Mouse (Mus musculus): ENCODE data around the gene Upk3bl. TPM values are rescaled to one million over a fixed set of nuclear protein-coding genes. Genes with fewer than 3 reads are reported as not detected.
A peak's percentile ranks its signal among the peaks of the same experiment; 100 is the strongest.
"Not testable (repeated sequence)": the region's sequence is repeated elsewhere in the genome, so short reads cannot be mapped to it uniquely, and the experiment has no call there.

Gene Upk3bl
- polyA plus RNA-seq, 1 experiment from 2014 or later: 28.1 TPM

DNA sequence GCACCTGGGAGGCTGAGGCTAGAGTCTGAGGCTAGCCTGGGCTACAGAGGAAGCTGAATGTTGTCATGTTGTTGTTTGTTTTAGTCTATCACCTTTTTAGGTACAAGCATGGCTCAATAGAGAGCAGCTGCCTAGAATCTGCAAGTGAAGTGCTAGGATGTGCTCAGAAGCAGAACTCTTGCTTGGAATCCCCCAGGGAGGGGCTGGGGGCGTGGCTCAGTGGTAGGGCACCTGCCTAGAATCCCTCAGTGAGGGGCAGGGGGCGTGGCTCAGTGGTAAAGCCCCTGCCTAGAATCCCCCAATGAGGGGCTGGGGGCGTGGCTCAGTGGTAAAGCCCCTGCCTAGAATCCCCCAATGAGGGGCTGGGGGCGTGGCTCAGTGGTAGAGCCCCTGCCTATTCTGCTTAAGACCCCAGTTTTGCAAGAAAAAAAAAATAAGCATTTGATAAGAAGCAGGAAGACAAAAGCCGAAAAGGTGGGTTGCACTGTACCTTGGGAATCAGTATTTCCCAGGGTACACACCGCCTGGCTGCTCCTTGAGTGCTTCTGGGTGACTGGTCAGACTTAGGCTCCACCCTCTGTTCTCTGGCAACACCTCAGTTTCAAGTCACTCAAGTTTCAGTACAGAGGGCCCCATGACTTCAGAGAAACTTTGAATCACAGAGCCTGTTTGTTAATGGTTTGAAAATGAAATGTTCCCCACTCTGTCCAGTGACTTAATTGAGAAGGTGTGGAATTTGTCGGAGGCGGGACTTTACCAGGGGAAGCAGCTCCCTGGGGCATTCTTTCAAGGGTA, 1.2 kb upstream of the Upk3bl start:
- ATAC-seq (ENCODE audit: low read depth) (no peak), DNase-seq (ENCODE audit: low spot score) (peak; percentile 19)
- Histone ChIP-seq H3K27me3 (replicated peaks; ENCODE audit: control insufficient read depth, insufficient read depth, low read length) (no peaks in the 10 kb centered on the region), H3K4me1 (ENCODE audit: control insufficient read depth, insufficient read depth, low read length) (peaks cover 9% of the 10 kb centered on the region), H3K9me3 (ENCODE audit: control insufficient read depth, low read length) (no peaks in the 10 kb centered on the region), H3K4me3 (ENCODE audit: low read depth, low read length) (no peak overlapping the region), H3K36me3 (ENCODE audit: control insufficient read depth, insufficient read depth, low read length) (no peaks in the 10 kb centered on the region), H3K27ac (replicated peaks; ENCODE audit: low read depth, low read length) (no peak overlapping the region), H3K9ac (ENCODE audit: low read depth, low read length) (no peak overlapping the region), H3K4me2 (ENCODE audit: low read depth, low read length) (no peak overlapping the region)
- 72% methylated on average over 8 of the region's 8 CpGs for WGBS

DNA sequence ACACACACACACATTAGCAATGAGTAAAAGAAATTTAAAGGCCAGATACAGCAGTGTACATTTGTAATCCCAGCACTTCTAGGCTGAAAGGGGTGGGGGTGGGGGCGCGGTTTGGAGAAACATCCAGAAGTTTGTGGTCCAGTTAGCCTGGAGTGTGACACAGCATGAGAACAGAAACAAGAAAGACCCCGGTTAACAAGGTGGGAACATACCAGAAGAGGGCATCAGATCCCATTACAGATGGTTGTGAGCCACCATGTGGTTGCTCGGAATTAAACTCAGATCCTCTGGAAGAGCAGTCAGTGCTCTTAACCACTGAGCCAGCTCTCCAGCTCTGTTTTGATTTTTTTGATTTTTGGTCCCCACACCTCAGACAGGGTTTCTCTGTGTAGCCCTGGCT, 1.8 kb downstream of the Upk3bl start:
- 41% methylated on average over 4 of the region's 4 CpGs for WGBS
- Histone ChIP-seq H3K27me3 (replicated peaks; ENCODE audit: control insufficient read depth, insufficient read depth, low read length) (no peaks in the 10 kb centered on the region), H3K9ac (ENCODE audit: low read depth, low read length) (no peak overlapping the region), H3K4me3 (ENCODE audit: low read depth, low read length) (no peak overlapping the region), H3K4me1 (ENCODE audit: control insufficient read depth, insufficient read depth, low read length) (peaks cover 9% of the 10 kb centered on the region), H3K9me3 (ENCODE audit: control insufficient read depth, low read length) (no peaks in the 10 kb centered on the region), H3K36me3 (ENCODE audit: control insufficient read depth, insufficient read depth, low read length) (no peaks in the 10 kb centered on the region), H3K27ac (replicated peaks; ENCODE audit: low read depth, low read length) (no peak overlapping the region), H3K4me2 (ENCODE audit: low read depth, low read length) (no peak overlapping the region)
- DNase-seq (ENCODE audit: low spot score): no peak
- no peak for ATAC-seq (ENCODE audit: low read depth)

DNA sequence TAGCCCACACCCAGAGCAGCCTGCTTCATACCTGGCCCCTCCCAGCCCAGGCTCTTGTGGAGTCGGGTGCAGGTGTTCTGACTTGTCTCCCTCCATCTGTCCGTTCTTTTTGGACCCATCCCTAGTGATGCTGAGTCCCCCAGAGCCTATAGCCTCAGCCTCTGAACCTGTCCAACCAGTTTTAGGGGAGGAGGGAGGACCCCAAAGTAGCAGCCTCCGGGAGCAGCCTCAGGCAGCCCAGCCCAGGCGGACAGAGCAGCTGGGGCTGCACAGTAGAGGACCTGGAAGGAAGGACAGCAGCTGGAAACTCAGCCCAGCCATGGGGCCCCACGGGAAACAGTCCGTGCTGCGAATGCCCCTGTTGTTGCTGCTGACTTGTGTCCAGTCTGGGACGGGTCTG, 2.8 kb downstream of the Upk3bl start:
- Histone ChIP-seq H3K9ac (ENCODE audit: low read depth, low read length) (no peak overlapping the region), H3K4me3 (ENCODE audit: low read depth, low read length) (no peak overlapping the region), H3K36me3 (ENCODE audit: control insufficient read depth, insufficient read depth, low read length) (no peaks in the 10 kb centered on the region), H3K27me3 (replicated peaks; ENCODE audit: control insufficient read depth, insufficient read depth, low read length) (no peaks in the 10 kb centered on the region), H3K4me2 (ENCODE audit: low read depth, low read length) (0 out of 2 replicates have a peak overlapping the region, but pooled peaks have one; percentile 8), H3K9me3 (ENCODE audit: control insufficient read depth, low read length) (no peaks in the 10 kb centered on the region), H3K4me1 (ENCODE audit: control insufficient read depth, insufficient read depth, low read length) (peaks cover under 1% of the 10 kb centered on the region; the same call in 1 of the 2 replicates), H3K27ac (replicated peaks; ENCODE audit: low read depth, low read length) (no peak overlapping the region)
- WGBS: 16% methylated on average over 8 of the region's 8 CpGs
- ATAC-seq (ENCODE audit: low read depth) (peak; percentile 83), DNase-seq (ENCODE audit: low spot score) (peak; percentile 48)

DNA sequence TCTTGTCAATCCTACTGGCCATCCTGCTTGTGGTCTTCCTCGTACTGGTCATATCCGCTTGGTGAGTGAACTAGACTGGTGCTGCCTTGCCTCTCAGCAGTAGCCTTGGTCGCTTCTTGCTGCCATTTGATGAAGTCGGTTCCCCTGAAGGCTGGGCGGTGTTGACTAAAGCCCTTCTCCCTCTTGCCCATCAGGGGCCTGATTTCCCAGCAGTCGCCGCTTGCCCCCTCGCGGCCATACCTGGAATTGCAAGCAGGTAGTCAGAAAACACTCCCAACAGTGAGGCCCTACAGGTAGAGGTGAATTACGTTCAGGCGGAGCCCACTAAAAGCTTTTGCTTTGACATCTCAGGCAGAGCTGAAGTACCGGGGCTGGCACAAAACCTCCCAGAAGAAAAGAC, 7.3 kb downstream of the Upk3bl start:
- no peaks in the 10 kb centered on the region for H3K27me3 ChIP-seq (replicated peaks; ENCODE audit: control insufficient read depth, insufficient read depth, low read length)
- H3K9me3 ChIP-seq (ENCODE audit: control insufficient read depth, low read length): no peaks in the 10 kb centered on the region
- H3K27ac ChIP-seq (replicated peaks; ENCODE audit: low read depth, low read length): no peak overlapping the region
- H3K4me1 ChIP-seq (ENCODE audit: control insufficient read depth, insufficient read depth, low read length): no peaks in the 10 kb centered on the region
- no peak overlapping the region for H3K4me3 ChIP-seq (ENCODE audit: low read depth, low read length)
- WGBS: 11% methylated on average over 12 of the region's 12 CpGs
- peak; percentile 67 for DNase-seq (ENCODE audit: low spot score)
- H3K4me2 ChIP-seq (ENCODE audit: low read depth, low read length): no peak overlapping the region
- H3K9ac ChIP-seq (ENCODE audit: low read depth, low read length): no peak overlapping the region
- no peaks in the 10 kb centered on the region for H3K36me3 ChIP-seq (ENCODE audit: control insufficient read depth, insufficient read depth, low read length)
- ATAC-seq (ENCODE audit: low read depth): peak; percentile 38; the same call in 1 of the 2 replicates

DNA sequence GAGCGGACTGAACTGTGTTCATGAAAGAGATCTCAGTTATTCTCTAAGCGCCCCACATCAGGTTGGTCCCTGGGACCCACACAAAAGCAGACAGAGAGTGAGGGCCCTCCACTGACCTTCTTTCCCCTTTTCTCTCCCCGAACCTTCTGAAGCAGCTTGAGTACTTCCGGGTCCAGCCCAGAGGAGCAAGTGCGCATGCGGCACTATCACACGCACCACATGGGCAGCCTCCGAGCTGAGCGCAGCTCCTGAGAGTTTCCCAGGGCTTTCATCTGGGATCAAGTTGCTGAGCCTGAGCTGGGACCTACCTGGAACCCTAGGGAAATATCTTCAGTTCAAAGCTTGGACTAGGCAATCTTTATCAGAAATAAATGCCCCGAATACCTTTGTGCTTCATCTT, 9.6 kb downstream of the Upk3bl start:
- no peak overlapping the region for H3K4me2 ChIP-seq (ENCODE audit: low read depth, low read length)
- H3K36me3 ChIP-seq (ENCODE audit: control insufficient read depth, insufficient read depth, low read length): no peaks in the 10 kb centered on the region
- no peak overlapping the region for H3K4me3 ChIP-seq (ENCODE audit: low read depth, low read length)
- no peaks in the 10 kb centered on the region for H3K27me3 ChIP-seq (replicated peaks; ENCODE audit: control insufficient read depth, insufficient read depth, low read length)
- H3K9ac ChIP-seq (ENCODE audit: low read depth, low read length): no peak overlapping the region
- 87% methylated on average over 10 of the region's 10 CpGs for WGBS
- no peaks in the 10 kb centered on the region for H3K9me3 ChIP-seq (ENCODE audit: control insufficient read depth, low read length)
- ATAC-seq (ENCODE audit: low read depth): no peak
- no peaks in the 10 kb centered on the region for H3K4me1 ChIP-seq (ENCODE audit: control insufficient read depth, insufficient read depth, low read length)
- DNase-seq (ENCODE audit: low spot score): no peak
- no peak overlapping the region for H3K27ac ChIP-seq (replicated peaks; ENCODE audit: low read depth, low read length)

DNA sequence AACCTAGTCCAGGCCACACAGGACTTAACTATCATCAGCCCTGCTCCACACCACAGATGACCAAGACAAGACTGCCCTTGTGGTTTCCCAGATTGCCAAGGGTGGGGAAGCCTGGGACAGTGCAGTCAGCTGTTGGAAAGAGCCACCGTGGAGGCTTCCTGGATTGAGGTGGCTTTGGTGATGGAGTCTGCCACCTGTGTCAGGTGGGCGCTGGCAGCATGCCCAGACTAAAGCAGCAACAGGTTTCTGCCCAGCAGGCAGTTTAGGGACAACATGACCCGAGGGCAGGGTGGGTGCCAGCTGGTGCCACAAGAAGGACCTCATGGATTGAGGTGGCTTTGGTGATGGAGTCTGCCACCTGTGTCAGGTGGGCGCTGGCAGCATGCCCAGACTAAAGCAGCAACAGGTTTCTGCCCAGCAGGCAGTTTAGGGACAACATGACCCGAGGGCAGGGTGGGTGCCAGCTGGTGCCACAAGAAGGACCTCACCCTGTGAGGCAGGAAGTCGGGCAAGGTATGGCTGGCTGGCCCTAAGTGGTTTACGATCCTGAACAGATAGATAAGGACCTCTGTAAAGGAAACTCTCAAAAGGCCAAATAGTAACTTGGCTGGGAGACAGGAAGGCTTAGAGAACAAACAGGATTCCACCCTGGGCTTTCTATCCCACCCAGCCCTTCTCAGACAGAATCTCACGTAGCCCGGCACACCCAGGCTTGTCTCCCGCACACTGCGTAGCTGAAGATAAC, 12.3 kb downstream of the Upk3bl start:
- not testable (repeated sequence) for H3K36me3 ChIP-seq (ENCODE audit: control insufficient read depth, insufficient read depth, low read length); H3K4me1 ChIP-seq (ENCODE audit: control insufficient read depth, insufficient read depth, low read length); DNase-seq (ENCODE audit: low spot score); H3K9me3 ChIP-seq (ENCODE audit: control insufficient read depth, low read length); H3K4me2 ChIP-seq (ENCODE audit: low read depth, low read length); ATAC-seq (ENCODE audit: low read depth); H3K4me3 ChIP-seq (ENCODE audit: low read depth, low read length); H3K27me3 ChIP-seq (replicated peaks; ENCODE audit: control insufficient read depth, insufficient read depth, low read length); H3K9ac ChIP-seq (ENCODE audit: low read depth, low read length); H3K27ac ChIP-seq (replicated peaks; ENCODE audit: low read depth, low read length)
- 77% methylated on average over 10 of the region's 11 CpGs for WGBS

DNA sequence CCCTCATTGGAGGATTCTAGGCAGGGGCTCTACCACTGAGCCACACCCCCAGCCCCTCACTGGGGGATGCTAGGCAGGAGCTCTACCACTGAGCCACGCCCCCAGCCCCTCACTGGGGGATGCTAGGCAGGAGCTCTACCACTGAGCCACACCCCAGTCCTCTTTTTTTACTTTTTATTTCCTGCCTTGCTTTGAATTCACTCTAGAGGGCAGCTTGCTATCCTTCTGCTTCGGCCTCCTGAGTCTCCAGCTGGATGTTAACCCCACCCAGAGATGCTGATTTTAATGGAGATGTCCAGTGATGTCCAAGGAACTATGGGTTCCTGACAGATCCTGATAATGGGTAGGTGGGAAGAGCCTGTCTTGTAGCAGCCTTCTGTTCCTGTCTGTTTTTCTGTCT, 15.1 kb downstream of the Upk3bl start:
- DNase-seq (ENCODE audit: low spot score) (no peak), ATAC-seq (ENCODE audit: low read depth) (no peak)
- H3K4me1 ChIP-seq (ENCODE audit: control insufficient read depth, insufficient read depth, low read length): no peaks in the 10 kb centered on the region
- no peaks in the 10 kb centered on the region for H3K36me3 ChIP-seq (ENCODE audit: control insufficient read depth, insufficient read depth, low read length)
- H3K4me2 ChIP-seq (ENCODE audit: low read depth, low read length): no peak overlapping the region
- WGBS: 70% methylated on average over 2 of the region's 2 CpGs
- H3K27ac ChIP-seq (replicated peaks; ENCODE audit: low read depth, low read length): no peak overlapping the region
- H3K9ac ChIP-seq (ENCODE audit: low read depth, low read length): no peak overlapping the region
- no peak overlapping the region for H3K4me3 ChIP-seq (ENCODE audit: low read depth, low read length)
- no peaks in the 10 kb centered on the region for H3K9me3 ChIP-seq (ENCODE audit: control insufficient read depth, low read length)
- H3K27me3 ChIP-seq (replicated peaks; ENCODE audit: control insufficient read depth, insufficient read depth, low read length): no peaks in the 10 kb centered on the region

DNA sequence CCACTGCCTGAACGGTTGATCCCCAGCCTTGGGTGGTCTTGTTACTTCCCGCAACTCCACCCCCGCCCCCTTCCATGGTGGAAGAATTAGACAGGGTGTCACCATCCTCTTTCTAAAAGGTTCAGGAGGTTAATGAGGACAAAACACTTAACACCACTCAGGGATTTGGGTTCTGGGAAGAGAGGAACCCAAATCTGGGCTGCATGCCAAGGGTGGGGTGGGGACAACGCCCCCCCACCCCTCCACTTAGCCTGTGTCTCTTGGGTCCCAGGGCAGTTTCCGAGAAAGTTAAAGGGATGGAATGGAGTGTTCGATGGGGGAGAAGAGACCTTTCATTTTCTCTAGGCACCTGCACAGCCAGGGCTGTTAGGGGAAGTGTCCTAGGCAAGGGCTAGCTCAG, 18.8 kb downstream of the Upk3bl start:
- 54% methylated on average over 6 of the region's 6 CpGs for WGBS
- Histone ChIP-seq H3K36me3 (ENCODE audit: control insufficient read depth, insufficient read depth, low read length) (no peaks in the 10 kb centered on the region), H3K4me2 (ENCODE audit: low read depth, low read length) (no peak overlapping the region), H3K9me3 (ENCODE audit: control insufficient read depth, low read length) (no peaks in the 10 kb centered on the region), H3K4me3 (ENCODE audit: low read depth, low read length) (no peak overlapping the region), H3K27ac (replicated peaks; ENCODE audit: low read depth, low read length) (no peak overlapping the region), H3K27me3 (replicated peaks; ENCODE audit: control insufficient read depth, insufficient read depth, low read length) (no peaks in the 10 kb centered on the region), H3K4me1 (ENCODE audit: control insufficient read depth, insufficient read depth, low read length) (no peaks in the 10 kb centered on the region), H3K9ac (ENCODE audit: low read depth, low read length) (no peak overlapping the region)
- ATAC-seq (ENCODE audit: low read depth): no peak
- no peak for DNase-seq (ENCODE audit: low spot score)
